Mouse (Mus musculus) hindbrain, embryonic 14.5 days (tissue): ENCODE data around the gene Ntpcr. TPM values are rescaled to one million over a fixed set of nuclear protein-coding genes. Genes with fewer than 3 reads are reported as not detected.

Experiments used
- polyA plus RNA-seq: library from polyadenylated mRNA; unstranded; fragments of >200 nt; fragmentation: Nextera tagmentation; extraction: Ambion mirVana; gene quantifications from 2 replicates; pipeline ENCODE4 v1.2.1, GENCODE M21; 2014

The Ntpcr gene
- polyA plus RNA-seq, 1 experiment from 2014 or later = 38.6 TPM

Other genes with a start within 250 kb of the Ntpcr start
- gene Sipa1l2, start 160.2 kb upstream of the Ntpcr start, polyA plus RNA-seq = 19.3 and 22.1 TPM in 2 replicates
- 8.7 and 10.2 TPM in 2 replicates for gene Map10, start 60.1 kb upstream of the Ntpcr start, polyA plus RNA-seq
- gene Pcnx2, start 168.4 kb downstream of the Ntpcr start, polyA plus RNA-seq = 4.2 and 5.1 TPM in 2 replicates
- 0.99 and 1.0 TPM in 2 replicates for gene Map3k21, start 180.5 kb downstream of the Ntpcr start, polyA plus RNA-seq